Mouse (Mus musculus): Measurements from ENCODE around the gene Ypel4. TPM values are rescaled to one million over a fixed set of nuclear protein-coding genes. Genes with fewer than 3 reads are reported as not detected.

Ypel4 gene
- polyA plus RNA-seq, 1 experiment = 2.9 TPM

DNA sequence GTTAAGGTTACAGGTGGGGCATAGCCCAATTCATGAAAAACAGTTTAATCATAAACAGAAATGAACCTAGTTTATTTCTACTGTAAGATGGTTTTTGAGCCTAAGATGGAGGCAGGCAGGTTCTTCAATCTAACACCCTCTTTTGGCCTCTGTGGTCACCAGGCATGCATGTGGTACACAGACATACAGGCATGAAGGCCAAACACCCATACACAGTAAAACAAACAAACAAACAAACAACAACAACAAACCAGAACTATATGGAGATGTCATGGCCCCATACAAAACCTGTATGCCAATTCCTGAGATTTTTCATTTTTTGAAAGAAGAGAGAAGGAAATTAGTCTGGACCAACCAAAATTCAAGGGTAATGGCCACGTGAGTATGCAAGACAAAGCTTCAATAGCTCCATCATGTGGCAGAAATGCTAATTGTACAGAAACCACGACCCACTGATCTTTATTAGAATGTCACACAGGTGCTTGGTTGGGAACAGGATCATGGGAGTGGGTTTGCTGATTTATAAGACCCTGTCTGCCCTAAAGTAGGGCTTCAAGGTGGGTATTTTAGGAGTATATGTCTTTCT, 24.8 kb downstream of the Ypel4 start:
- H3K4me3 ChIP-seq (replicated peaks) = no peak overlapping the region
- H3K36me3 ChIP-seq (replicated peaks; ENCODE audit: low read length) = no peaks in the 10 kb centered on the region
- no peaks in the 10 kb centered on the region for H3K9me3 ChIP-seq
- TF ChIP-seq GATA1 (IDR thresholded peaks at IDR 0.05; ENCODE audit: borderline replicate concordance, low read length) = no peak
- peaks cover 12% of the 10 kb centered on the region for H3K27me3 ChIP-seq (replicated peaks)
- peaks cover 35% of the 10 kb centered on the region for H3K4me1 ChIP-seq

DNA sequence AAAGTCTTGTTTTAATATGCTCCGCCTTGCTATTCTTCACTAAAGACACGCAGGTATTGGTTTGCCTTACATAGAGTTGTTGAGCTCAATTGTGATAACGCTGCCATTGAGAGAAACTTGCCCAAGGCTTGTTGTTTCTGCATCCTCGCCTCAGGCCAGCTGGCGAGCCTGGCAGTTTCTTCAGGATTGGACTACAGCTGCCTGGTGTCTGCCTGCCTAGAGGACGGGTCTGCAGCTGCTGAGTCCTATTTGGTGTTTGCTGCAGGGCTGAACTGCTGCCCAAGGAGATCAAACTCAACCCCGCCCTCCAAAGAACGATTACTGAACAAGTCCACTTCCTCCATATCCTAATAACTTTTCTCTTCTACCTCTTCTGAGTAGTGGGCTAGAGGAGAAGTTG, 26.9 kb downstream of the Ypel4 start:
- peaks cover 16% of the 10 kb centered on the region for H3K27me3 ChIP-seq (replicated peaks)
- peaks cover 39% of the 10 kb centered on the region for H3K4me1 ChIP-seq
- H3K4me3 ChIP-seq (replicated peaks) = no peak overlapping the region
- no peaks in the 10 kb centered on the region for H3K9me3 ChIP-seq
- no peaks in the 10 kb centered on the region for H3K36me3 ChIP-seq (replicated peaks; ENCODE audit: low read length)
- TF ChIP-seq FLI1 (IDR thresholded peaks at IDR 0.05; ENCODE audit: low read length) (no peak), GATA1 (IDR thresholded peaks at IDR 0.05; ENCODE audit: borderline replicate concordance, low read length) (no peak)

DNA sequence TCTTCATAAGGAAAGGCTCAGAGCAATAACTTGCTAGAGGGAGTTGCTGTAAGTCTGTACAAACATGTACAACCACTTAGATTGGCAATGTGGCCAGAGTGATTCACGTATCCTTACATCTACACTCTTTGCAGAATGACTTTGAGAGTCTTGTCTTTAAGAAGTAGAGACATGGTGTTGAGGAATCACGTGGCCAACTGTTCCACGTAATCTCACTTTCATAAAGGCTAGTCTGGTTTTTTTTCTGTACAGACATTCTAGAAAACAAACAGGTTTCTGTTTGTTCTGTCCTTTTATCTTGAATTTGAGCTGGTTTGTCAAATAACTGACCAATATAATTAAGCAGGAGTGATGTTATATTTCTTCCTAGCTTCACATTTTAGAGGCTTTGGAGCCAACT, 27.5 kb downstream of the Ypel4 start:
- no peak overlapping the region for H3K4me3 ChIP-seq (replicated peaks)
- peaks cover 16% of the 10 kb centered on the region for H3K27me3 ChIP-seq (replicated peaks)
- TF ChIP-seq GATA1 (IDR thresholded peaks at IDR 0.05; ENCODE audit: borderline replicate concordance, low read length) (no peak), FLI1 (IDR thresholded peaks at IDR 0.05; ENCODE audit: low read length) (no peak)
- H3K36me3 ChIP-seq (replicated peaks; ENCODE audit: low read length) = no peaks in the 10 kb centered on the region
- H3K4me1 ChIP-seq = peaks cover 44% of the 10 kb centered on the region
- H3K9me3 ChIP-seq = no peaks in the 10 kb centered on the region

DNA sequence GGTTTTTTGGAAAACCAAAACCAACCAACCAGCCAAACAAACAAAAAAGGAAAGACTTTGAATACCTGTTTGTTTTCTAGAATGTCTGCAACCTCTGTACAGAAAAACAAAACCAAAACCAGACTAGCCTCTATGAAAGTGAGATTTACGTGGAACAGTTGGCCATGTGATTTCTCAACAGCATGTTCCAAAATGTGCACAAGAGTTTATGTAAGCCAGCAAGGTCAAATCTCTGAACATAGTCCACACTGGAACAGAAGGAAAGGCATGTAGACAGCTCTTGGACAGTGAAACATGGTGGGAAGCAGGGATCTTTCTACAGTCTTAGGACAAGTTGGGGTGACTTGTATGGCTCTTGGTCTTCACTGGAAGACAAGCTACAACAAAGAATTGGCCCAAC, 28.0 kb downstream of the Ypel4 start:
- Histone ChIP-seq H3K27me3 (replicated peaks) (peaks cover 16% of the 10 kb centered on the region), H3K4me1 (peaks cover 49% of the 10 kb centered on the region), H3K9me3 (no peaks in the 10 kb centered on the region), H3K36me3 (replicated peaks; ENCODE audit: low read length) (no peaks in the 10 kb centered on the region), H3K4me3 (replicated peaks) (no peak overlapping the region)
- no peak for TF ChIP-seq FLI1 (IDR thresholded peaks at IDR 0.05; ENCODE audit: low read length)
- TF ChIP-seq GATA1 (IDR thresholded peaks at IDR 0.05; ENCODE audit: borderline replicate concordance, low read length) = no peak

DNA sequence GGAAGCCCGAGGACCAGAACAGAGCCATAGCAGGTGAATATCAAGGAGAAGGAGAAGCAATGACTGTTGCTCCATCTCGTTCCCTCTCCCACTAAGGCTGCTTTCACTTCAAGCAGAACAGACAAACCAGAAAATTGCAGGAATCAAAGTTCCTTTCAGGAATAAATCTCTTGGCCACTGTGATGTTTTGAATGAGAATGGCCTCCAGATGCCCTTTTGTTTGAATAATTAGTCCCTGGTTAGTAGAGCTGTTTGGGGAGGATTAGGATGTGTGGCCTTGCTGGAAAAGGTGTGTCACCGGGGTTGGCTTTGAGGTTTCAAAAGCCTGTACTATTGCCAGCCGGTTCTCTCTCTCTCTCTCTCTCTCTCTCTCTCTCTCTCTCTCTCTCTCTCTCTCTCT, 28.4 kb downstream of the Ypel4 start:
- H3K9me3 ChIP-seq = no peaks in the 10 kb centered on the region
- H3K36me3 ChIP-seq (replicated peaks; ENCODE audit: low read length) = no peaks in the 10 kb centered on the region
- peaks cover 45% of the 10 kb centered on the region for H3K4me1 ChIP-seq
- no peak overlapping the region for H3K4me3 ChIP-seq (replicated peaks)
- H3K27me3 ChIP-seq (replicated peaks) = peaks cover 16% of the 10 kb centered on the region
- TF ChIP-seq FLI1 (IDR thresholded peaks at IDR 0.05; ENCODE audit: low read length) = no peak
- TF ChIP-seq GATA1 (IDR thresholded peaks at IDR 0.05; ENCODE audit: borderline replicate concordance, low read length) = no peak

DNA sequence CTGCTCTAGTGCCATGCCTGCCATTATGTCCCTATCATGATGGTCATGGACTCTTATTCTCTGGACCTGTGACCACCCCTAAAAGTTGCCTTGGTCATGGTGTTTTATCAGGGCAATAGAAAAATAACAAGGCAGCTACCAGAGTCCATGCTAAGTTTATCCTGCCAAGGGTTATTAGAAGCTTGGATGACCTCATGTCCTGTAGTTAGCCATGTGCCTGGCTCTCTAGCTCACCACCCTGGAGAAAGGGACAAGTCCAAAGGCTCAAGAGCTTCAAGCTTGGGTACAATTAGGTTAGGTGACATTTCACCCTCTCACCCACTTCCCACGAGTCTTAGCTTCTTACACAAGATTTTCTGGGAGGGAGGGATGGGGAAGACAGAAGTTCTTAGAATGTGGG, 29.0 kb downstream of the Ypel4 start:
- Histone ChIP-seq H3K4me3 (replicated peaks) (no peak overlapping the region), H3K9me3 (no peaks in the 10 kb centered on the region), H3K4me1 (peaks cover 43% of the 10 kb centered on the region), H3K36me3 (replicated peaks; ENCODE audit: low read length) (no peaks in the 10 kb centered on the region), H3K27me3 (replicated peaks) (peaks cover 18% of the 10 kb centered on the region)
- TF ChIP-seq GATA1 (IDR thresholded peaks at IDR 0.05; ENCODE audit: borderline replicate concordance, low read length) (no peak), FLI1 (IDR thresholded peaks at IDR 0.05; ENCODE audit: low read length) (no peak)

DNA sequence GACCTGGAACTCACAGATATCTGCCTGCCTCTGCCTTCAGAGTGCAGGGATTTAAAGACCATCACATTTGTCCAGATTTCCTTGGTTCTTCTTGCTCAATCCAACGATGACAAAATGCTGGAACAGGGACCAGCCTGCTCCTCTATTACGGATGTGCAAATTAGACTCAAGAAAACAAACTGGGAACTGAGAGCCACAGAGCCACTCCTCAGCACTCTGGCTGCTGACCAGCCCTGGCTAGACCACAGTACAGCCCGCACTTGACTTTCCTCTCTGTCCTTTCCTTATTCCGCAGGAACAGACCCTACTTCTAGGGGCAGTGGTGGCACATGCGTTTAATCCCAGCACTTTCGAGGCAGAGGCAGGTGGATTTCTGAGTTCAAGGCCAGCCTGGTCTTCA, 36.6 kb downstream of the Ypel4 start:
- H3K27me3 ChIP-seq (replicated peaks) = peaks cover 45% of the 10 kb centered on the region
- no peaks in the 10 kb centered on the region for H3K9me3 ChIP-seq
- peaks cover 30% of the 10 kb centered on the region for H3K4me1 ChIP-seq
- H3K4me3 ChIP-seq (replicated peaks) = no peak overlapping the region
- TF ChIP-seq FLI1 (IDR thresholded peaks at IDR 0.05; ENCODE audit: low read length) (no peak), GATA1 (IDR thresholded peaks at IDR 0.05; ENCODE audit: borderline replicate concordance, low read length) (no peak)
- no peaks in the 10 kb centered on the region for H3K36me3 ChIP-seq (replicated peaks; ENCODE audit: low read length)

DNA sequence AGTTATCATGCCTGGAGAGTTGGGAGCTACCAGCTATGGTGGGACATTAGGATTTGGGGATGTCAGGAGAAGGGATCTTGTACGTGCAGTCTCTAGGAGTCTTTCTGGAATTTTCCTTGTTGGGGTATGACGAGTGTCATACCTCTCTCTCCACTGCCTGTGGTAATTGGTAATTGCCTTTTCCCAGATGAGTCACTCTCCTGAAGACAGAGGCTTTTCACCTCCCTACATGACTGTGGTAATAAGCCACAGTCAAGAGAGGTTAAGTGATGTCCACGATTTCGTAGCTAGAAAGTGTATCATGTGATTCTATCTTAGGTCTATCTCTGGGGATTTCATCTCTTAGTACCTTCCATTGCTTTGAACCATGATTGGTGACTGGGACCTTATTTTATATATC, 38.6 kb downstream of the Ypel4 start:
- H3K9me3 ChIP-seq = no peaks in the 10 kb centered on the region
- H3K36me3 ChIP-seq (replicated peaks; ENCODE audit: low read length) = no peaks in the 10 kb centered on the region
- peaks cover 46% of the 10 kb centered on the region for H3K27me3 ChIP-seq (replicated peaks)
- no peak overlapping the region for H3K4me3 ChIP-seq (replicated peaks)
- H3K4me1 ChIP-seq = peaks cover 16% of the 10 kb centered on the region
- no peak for TF ChIP-seq GATA1 (IDR thresholded peaks at IDR 0.05; ENCODE audit: borderline replicate concordance, low read length)
- no peak for TF ChIP-seq FLI1 (IDR thresholded peaks at IDR 0.05; ENCODE audit: low read length)

DNA sequence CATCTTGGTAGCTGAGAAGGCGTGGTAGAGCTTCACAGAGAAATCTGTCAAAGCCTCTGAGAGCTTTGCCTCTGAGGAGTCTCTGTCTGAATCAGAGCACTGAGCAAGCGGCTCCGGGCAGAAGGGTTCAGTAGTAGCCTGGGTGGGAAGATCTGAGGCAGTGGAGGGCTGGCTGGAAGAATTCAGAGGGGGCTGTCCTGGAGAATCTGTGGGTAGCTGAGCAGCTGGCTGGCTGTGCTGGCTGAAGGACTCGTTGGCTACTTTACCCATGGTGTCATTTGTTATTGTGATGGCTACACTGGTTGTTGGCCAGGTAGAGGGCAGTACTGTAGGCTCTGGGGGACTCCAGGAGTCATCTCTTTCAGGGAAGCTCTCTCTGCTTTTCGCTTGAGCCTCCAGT, 39.3 kb downstream of the Ypel4 start:
- peaks cover 48% of the 10 kb centered on the region for H3K27me3 ChIP-seq (replicated peaks)
- H3K36me3 ChIP-seq (replicated peaks; ENCODE audit: low read length) = no peaks in the 10 kb centered on the region
- H3K4me1 ChIP-seq = peaks cover 16% of the 10 kb centered on the region
- H3K9me3 ChIP-seq = no peaks in the 10 kb centered on the region
- no peak for TF ChIP-seq FLI1 (IDR thresholded peaks at IDR 0.05; ENCODE audit: low read length)
- no peak for TF ChIP-seq GATA1 (IDR thresholded peaks at IDR 0.05; ENCODE audit: borderline replicate concordance, low read length)
- no peak overlapping the region for H3K4me3 ChIP-seq (replicated peaks)

DNA sequence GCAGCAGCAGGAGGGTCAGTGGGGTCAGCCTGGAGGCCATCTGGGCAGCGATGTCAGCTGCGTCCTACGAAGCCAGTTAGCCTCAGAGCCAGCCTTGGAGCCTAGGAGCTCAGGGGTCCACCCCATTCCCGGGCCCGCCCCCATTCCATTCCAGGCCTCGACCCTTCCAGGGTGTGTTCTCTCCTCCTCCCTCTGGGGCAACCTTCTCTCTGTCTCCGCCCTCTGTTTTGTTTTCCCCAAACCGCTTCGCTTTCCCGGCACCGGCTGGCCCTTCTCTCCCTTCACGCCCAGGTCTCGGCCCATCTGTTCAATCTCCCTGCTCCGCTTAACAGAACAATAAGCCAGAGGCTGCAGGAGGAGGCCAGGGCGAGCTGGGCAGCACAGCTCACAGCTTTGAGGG, 40.9 kb downstream of the Ypel4 start:
- H3K4me1 ChIP-seq = peaks cover 21% of the 10 kb centered on the region
- no peaks in the 10 kb centered on the region for H3K36me3 ChIP-seq (replicated peaks; ENCODE audit: low read length)
- no peaks in the 10 kb centered on the region for H3K9me3 ChIP-seq
- no peak overlapping the region for H3K4me3 ChIP-seq (replicated peaks)
- no peak for TF ChIP-seq FLI1 (IDR thresholded peaks at IDR 0.05; ENCODE audit: low read length)
- no peak for TF ChIP-seq GATA1 (IDR thresholded peaks at IDR 0.05; ENCODE audit: borderline replicate concordance, low read length)
- peaks cover 50% of the 10 kb centered on the region for H3K27me3 ChIP-seq (replicated peaks)

DNA sequence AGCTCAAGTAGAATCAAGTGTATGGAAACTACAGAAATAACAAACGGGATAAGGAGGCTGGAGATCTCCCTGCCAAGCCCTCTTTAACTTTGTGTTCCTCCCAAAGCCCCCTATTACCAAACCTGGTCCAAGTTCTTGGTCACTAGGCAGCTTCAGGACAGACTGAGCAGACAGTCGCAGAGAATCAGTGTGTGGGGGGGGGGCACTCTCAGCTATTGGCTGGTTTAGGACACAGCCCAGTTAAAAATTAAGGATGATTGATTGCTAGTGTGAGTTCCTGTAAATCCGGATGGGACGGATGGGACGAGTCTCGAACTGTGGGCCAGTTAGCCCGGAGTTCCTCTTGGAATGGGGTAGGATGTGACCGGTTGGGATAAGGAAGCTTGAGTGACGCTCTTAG, 41.4 kb downstream of the Ypel4 start, which contains the start of gene Serping1:
Serping1 (minus strand) TSS at position 204 of the 400 bp plus-strand sequence.
- H3K4me3 ChIP-seq (replicated peaks) = no peak within 1 kb of the TSS
- peaks cover 45% of the 10 kb centered on the region for H3K27me3 ChIP-seq (replicated peaks)

More for the DNA sequence above, 41.4 kb downstream of the Ypel4 start, which contains the start of gene Serping1:
- H3K4me1 ChIP-seq = peaks cover 18% of the 10 kb centered on the region
- TF ChIP-seq FLI1 (IDR thresholded peaks at IDR 0.05; ENCODE audit: low read length) = no peak
- TF ChIP-seq GATA1 (IDR thresholded peaks at IDR 0.05; ENCODE audit: borderline replicate concordance, low read length) = no peak
- H3K36me3 ChIP-seq (replicated peaks; ENCODE audit: low read length) = no peaks in the 10 kb centered on the region
- H3K9me3 ChIP-seq = no peaks in the 10 kb centered on the region
